Mouse (Mus musculus) neural tube, embryonic 12.5 days (tissue): ENCODE results near the gene Cpsf6. TPM values are rescaled to one million over a fixed set of nuclear protein-coding genes. Genes with fewer than 3 reads are reported as not detected.

Experiments used
- ATAC-seq: fragments of 200-750 bp; cut with Nextera tagmentation; 2 replicates; pipeline ENCODE4 v1.8.0; 2017; ENCODE audit warnings: low read depth, mild to moderate bottlenecking, moderate TSS enrichment, moderate library complexity; ENCODE audit not compliant: low FRiP score
- H3K27ac ChIP-seq: fragments of 300-500 bp; sonication (generic); 2 replicates; pipeline ENCODE4 v1.5.1; 2016
- H3K27me3 ChIP-seq: fragments of 300-500 bp; sonication (generic); replicated peaks from 2 replicates; pipeline ENCODE4 v1.6.1; 2016; ENCODE audit warnings: mild to moderate bottlenecking
- H3K36me3 ChIP-seq: fragments of 300-500 bp; sonication (generic); 2 replicates; pipeline ENCODE4 v1.6.1; 2016; ENCODE audit warnings: mild to moderate bottlenecking
- H3K4me1 ChIP-seq: fragments of 300-500 bp; sonication (generic); 2 replicates; pipeline ENCODE4 v1.6.1; 2016
- H3K4me2 ChIP-seq: fragments of 300-500 bp; sonication (generic); replicated peaks from 2 replicates; pipeline ENCODE4 v1.6.1; 2016; ENCODE audit warnings: mild to moderate bottlenecking
- H3K4me3 ChIP-seq: fragments of 300-500 bp; sonication (generic); 2 replicates; pipeline ENCODE4 v1.5.1; 2016
- H3K9ac ChIP-seq: fragments of 300-500 bp; sonication (generic); 2 replicates; pipeline ENCODE4 v1.6.1; 2016; ENCODE audit warnings: mild to moderate bottlenecking
- H3K9me3 ChIP-seq: fragments of 300-500 bp; sonication (generic); 2 replicates; pipeline ENCODE4 v1.6.1; 2016; ENCODE audit warnings: mild to moderate bottlenecking
- WGBS: fragments of 180-500 bp; shearing (Covaris S2); methylation state at CpG from one replicate; pipeline ENCODE4 v1.1.7; 2016; 5-methylcytosine and 5-hydroxymethylcytosine counted together
- polyA plus RNA-seq: library from polyadenylated mRNA; unstranded; fragments of >200 nt; fragmentation: Nextera tagmentation; extraction: Ambion mirVana; gene quantifications from 2 replicates; pipeline ENCODE4 v1.2.1, GENCODE M21; 2016

Cpsf6 gene
- 216 and 225 TPM in 2 replicates for polyA plus RNA-seq

- Histone ChIP-seq H3K9ac (no peak within 1 kb of the TSS), H3K9me3 (no peaks in the 10 kb centered on the region), H3K4me2 (no peak within 1 kb of the TSS), H3K27me3 (no peaks in the 10 kb centered on the region), H3K27ac (no peak within 1 kb of the TSS), H3K4me1 (0 out of 2 replicates have a peak, but pooled peaks cover 3% of the 10 kb centered on the region), H3K36me3 (no peaks in the 10 kb centered on the region), H3K4me3 (no peak within 1 kb of the TSS)
- 85% methylated on average over 6 of the region's 6 CpGs for WGBS
- no peak for ATAC-seq
These were observed at the start of gene Cpsf6 for GRCm38 (mm10) chr10:117379908-117380307. Gene Cpsf6, minus strand, starts transcription at chr10:117380015.

- Histone ChIP-seq H3K4me3 (no peak overlapping the region), H3K27me3 (no peaks in the 10 kb centered on the region), H3K4me2 (no peak overlapping the region), H3K9ac (no peak overlapping the region), H3K36me3 (no peaks in the 10 kb centered on the region), H3K4me1 (no peaks in the 10 kb centered on the region), H3K27ac (no peak overlapping the region), H3K9me3 (no peaks in the 10 kb centered on the region)
- WGBS, result 85% methylated on average over 1 of the region's 1 CpGs
- ATAC-seq, result no peak
These were observed 46.8 kb upstream of the Cpsf6 start for GRCm38 (mm10) chr10:117426615-117426969.

GRCm38 (mm10) chr10:117425907-117426614 is 46.2 kb upstream of the Cpsf6 start:
- Histone ChIP-seq H3K36me3 (no peaks in the 10 kb centered on the region), H3K4me1 (no peaks in the 10 kb centered on the region), H3K27ac (no peak overlapping the region), H3K9ac (no peak overlapping the region), H3K4me2 (no peak overlapping the region), H3K27me3 (no peaks in the 10 kb centered on the region), H3K4me3 (no peak overlapping the region), H3K9me3 (no peaks in the 10 kb centered on the region)
- no peak; the same call in 1 of the 2 replicates for ATAC-seq
- 33% methylated on average over 11 of the region's 11 CpGs for WGBS

- Histone ChIP-seq H3K9ac (no peak overlapping the region), H3K27me3 (no peaks in the 10 kb centered on the region), H3K4me2 (no peak overlapping the region), H3K36me3 (no peaks in the 10 kb centered on the region), H3K4me3 (no peak overlapping the region), H3K4me1 (no peaks in the 10 kb centered on the region), H3K27ac (no peak overlapping the region), H3K9me3 (no peaks in the 10 kb centered on the region)
- no peak for ATAC-seq
- WGBS, result 98% methylated on average over 5 of the region's 5 CpGs
These were observed 45.2 kb upstream of the Cpsf6 start for GRCm38 (mm10) chr10:117425013-117425412.

GRCm38 (mm10) chr10:117424146-117424905 is 44.5 kb upstream of the Cpsf6 start:
- Histone ChIP-seq H3K27me3 (no peaks in the 10 kb centered on the region), H3K4me3 (no peak overlapping the region), H3K9me3 (no peaks in the 10 kb centered on the region), H3K9ac (no peak overlapping the region), H3K27ac (no peak overlapping the region), H3K36me3 (no peaks in the 10 kb centered on the region), H3K4me2 (no peak overlapping the region), H3K4me1 (no peaks in the 10 kb centered on the region)
- WGBS, result 77% methylated on average over 3 of the region's 3 CpGs
- no peak for ATAC-seq

GRCm38 (mm10) chr10:117423025-117424002 is 43.5 kb upstream of the Cpsf6 start:
- Histone ChIP-seq H3K9me3 (no peaks in the 10 kb centered on the region), H3K36me3 (no peaks in the 10 kb centered on the region), H3K9ac (no peak overlapping the region), H3K4me1 (peaks cover 4% of the 10 kb centered on the region; the same call in 1 of the 2 replicates), H3K27ac (no peak overlapping the region), H3K4me2 (no peak overlapping the region), H3K27me3 (no peaks in the 10 kb centered on the region), H3K4me3 (no peak overlapping the region)
- no peak for ATAC-seq
- WGBS, result 86% methylated on average over 17 of the region's 17 CpGs

- H3K4me2 ChIP-seq, result no peak overlapping the region
- no peaks in the 10 kb centered on the region for H3K27me3 ChIP-seq
- H3K9ac ChIP-seq, result no peak overlapping the region
- no peak for ATAC-seq
- H3K4me1 ChIP-seq, result peaks cover 8% of the 10 kb centered on the region; the same call in 1 of the 2 replicates
- no peaks in the 10 kb centered on the region for H3K9me3 ChIP-seq
- H3K36me3 ChIP-seq, result no peaks in the 10 kb centered on the region
- WGBS, result 84% methylated on average over 6 of the region's 6 CpGs
- no peak overlapping the region for H3K4me3 ChIP-seq
- no peak overlapping the region for H3K27ac ChIP-seq
These were observed 42.5 kb upstream of the Cpsf6 start for GRCm38 (mm10) chr10:117422174-117422808.

- H3K4me3 ChIP-seq, result no peak overlapping the region
- no peak overlapping the region for H3K27ac ChIP-seq
- H3K4me1 ChIP-seq, result peaks cover 11% of the 10 kb centered on the region; the same call in 1 of the 2 replicates
- WGBS, result 90% methylated on average over 7 of the region's 7 CpGs
- H3K9me3 ChIP-seq, result no peaks in the 10 kb centered on the region
- H3K4me2 ChIP-seq, result no peak overlapping the region
- H3K9ac ChIP-seq, result no peak overlapping the region
- no peak for ATAC-seq
- H3K36me3 ChIP-seq, result no peaks in the 10 kb centered on the region
- H3K27me3 ChIP-seq, result no peaks in the 10 kb centered on the region
These were observed 41.7 kb upstream of the Cpsf6 start for GRCm38 (mm10) chr10:117421283-117422107.

GRCm38 (mm10) chr10:117420502-117421282 is 40.9 kb upstream of the Cpsf6 start:
- Histone ChIP-seq H3K4me1 (peaks cover 11% of the 10 kb centered on the region; the same call in 1 of the 2 replicates), H3K9me3 (no peaks in the 10 kb centered on the region), H3K27me3 (no peaks in the 10 kb centered on the region), H3K27ac (no peak overlapping the region), H3K9ac (no peak overlapping the region), H3K4me2 (no peak overlapping the region), H3K36me3 (no peaks in the 10 kb centered on the region), H3K4me3 (no peak overlapping the region)
- no peak for ATAC-seq
- WGBS, result 88% methylated on average over 9 of the region's 9 CpGs

- 71% methylated on average over 8 of the region's 8 CpGs for WGBS
These were observed 39.9 kb upstream of the Cpsf6 start for GRCm38 (mm10) chr10:117419577-117420290.

More at GRCm38 (mm10) chr10:117419577-117420290, 39.9 kb upstream of the Cpsf6 start:
- no peak for ATAC-seq
- Histone ChIP-seq H3K4me1 (peaks cover 11% of the 10 kb centered on the region; the same call in 1 of the 2 replicates), H3K36me3 (no peaks in the 10 kb centered on the region), H3K9ac (no peak overlapping the region), H3K27ac (no peak overlapping the region), H3K27me3 (no peaks in the 10 kb centered on the region), H3K4me3 (no peak overlapping the region), H3K9me3 (no peaks in the 10 kb centered on the region), H3K4me2 (no peak overlapping the region)
